Mouse (Mus musculus): ENCODE results near the gene Ush1c. TPM values are rescaled to one million over a fixed set of nuclear protein-coding genes. Genes with fewer than 3 reads are reported as not detected.

Gene Ush1c
- 3.7 TPM for polyA plus RNA-seq (2015; fragmentation: Illumina TruSeq; extraction: RNeasy Lipid Tissue Mini Kit (QIAGEN cat#74804); ENCODE audit: insufficient read depth, low read depth, low replicate concordance)

DNA sequence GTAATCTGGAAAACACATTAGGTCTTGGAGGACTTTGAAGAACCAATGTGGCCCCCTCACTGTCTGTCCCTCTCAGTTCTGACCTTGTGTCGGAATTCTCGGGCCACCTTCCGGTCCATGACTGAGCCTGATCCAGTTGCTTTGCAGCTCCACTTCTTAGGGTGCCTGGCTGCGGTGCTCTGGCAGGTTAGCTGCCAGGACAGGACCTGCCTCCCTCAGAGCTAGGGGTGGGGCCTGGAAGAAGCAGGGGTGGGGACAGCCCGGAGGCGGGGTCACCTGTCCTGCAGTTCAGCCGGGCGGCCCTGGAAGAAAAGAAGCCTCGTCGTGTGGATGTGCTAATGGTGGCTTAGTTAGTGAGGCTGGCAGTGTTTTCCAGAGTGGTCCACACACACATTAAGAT lies at the start of gene Ush1c:
Gene Ush1c, minus strand, starts transcription at position 158 of the 400 bp plus-strand sequence.

DNA sequence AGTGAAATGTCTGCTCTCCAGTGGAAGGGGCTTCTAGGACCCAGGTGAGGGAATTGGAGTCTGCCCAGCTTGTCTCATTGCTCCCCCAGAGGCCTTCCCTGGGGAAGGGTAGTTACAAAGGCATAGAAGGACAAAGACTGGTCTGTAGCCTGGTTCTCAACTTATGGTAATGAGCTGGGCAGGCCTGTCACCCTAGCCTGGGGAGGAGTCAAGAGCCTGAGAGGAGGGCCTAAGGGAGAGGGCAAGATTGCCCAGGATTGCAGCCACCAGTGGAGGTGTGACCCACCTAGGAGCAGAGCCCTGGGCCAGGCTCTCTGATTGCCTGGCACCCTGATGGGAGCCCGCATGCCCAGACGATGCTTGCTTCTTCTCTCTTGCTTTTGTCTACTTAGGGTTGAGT lies 2.4 kb upstream of the Ush1c start, which contains the start of gene Otog:
Gene Otog, plus strand, starts transcription at position 292 of the 400 bp plus-strand sequence.

GRCm38 (mm10) chr7:46179431-46180275 lies 58.6 kb downstream of the Ush1c start, which contains the start of gene Abcc8:
TSS of gene Abcc8 (minus strand) at chr7:46180033.

Other genes with a start within 250 kb of the Ush1c start
- 0.63 TPM for gene Abcc6, start 208.2 kb downstream of the Ush1c start, polyA plus RNA-seq (2015; fragmentation: Illumina TruSeq; extraction: RNeasy Lipid Tissue Mini Kit (QIAGEN cat#74804); ENCODE audit: insufficient read depth, low read depth, low replicate concordance)
- gene Nomo1, start 204.8 kb downstream of the Ush1c start, polyA plus RNA-seq (2015; fragmentation: Illumina TruSeq; extraction: RNeasy Lipid Tissue Mini Kit (QIAGEN cat#74804); ENCODE audit: insufficient read depth, low read depth, low replicate concordance), result 13.3 TPM
- gene Kcnj11, start 137.7 kb downstream of the Ush1c start, polyA plus RNA-seq (2015; fragmentation: Illumina TruSeq; extraction: RNeasy Lipid Tissue Mini Kit (QIAGEN cat#74804); ENCODE audit: insufficient read depth, low read depth, low replicate concordance), result 3.5 TPM
- gene Abcc8, start 58.5 kb downstream of the Ush1c start, polyA plus RNA-seq (2015; fragmentation: Illumina TruSeq; extraction: RNeasy Lipid Tissue Mini Kit (QIAGEN cat#74804); ENCODE audit: insufficient read depth, low read depth, low replicate concordance), result 44.4 TPM
- not detected for gene Otog, start 2.5 kb upstream of the Ush1c start, polyA plus RNA-seq (2015; fragmentation: Illumina TruSeq; extraction: RNeasy Lipid Tissue Mini Kit (QIAGEN cat#74804); ENCODE audit: insufficient read depth, low read depth, low replicate concordance)
- gene Myod1, start 138.0 kb upstream of the Ush1c start, polyA plus RNA-seq (2015; fragmentation: Illumina TruSeq; extraction: RNeasy Lipid Tissue Mini Kit (QIAGEN cat#74804); ENCODE audit: insufficient read depth, low read depth, low replicate concordance), result not detected
- gene Kcnc1, start 158.0 kb upstream of the Ush1c start, polyA plus RNA-seq (2015; fragmentation: Illumina TruSeq; extraction: RNeasy Lipid Tissue Mini Kit (QIAGEN cat#74804); ENCODE audit: insufficient read depth, low read depth, low replicate concordance), result not detected